Mouse (Mus musculus) MEL-GATA-1-ER (cell line): ENCODE measurements around the gene Ncor2.

Source experiments
- DNase-seq: peaks from one replicate; pipeline ENCODE4 v3.0.0-alpha.2; 2012; ENCODE audit warnings: low read depth; ENCODE audit errors: extremely low read depth

The Ncor2 gene

DNA sequence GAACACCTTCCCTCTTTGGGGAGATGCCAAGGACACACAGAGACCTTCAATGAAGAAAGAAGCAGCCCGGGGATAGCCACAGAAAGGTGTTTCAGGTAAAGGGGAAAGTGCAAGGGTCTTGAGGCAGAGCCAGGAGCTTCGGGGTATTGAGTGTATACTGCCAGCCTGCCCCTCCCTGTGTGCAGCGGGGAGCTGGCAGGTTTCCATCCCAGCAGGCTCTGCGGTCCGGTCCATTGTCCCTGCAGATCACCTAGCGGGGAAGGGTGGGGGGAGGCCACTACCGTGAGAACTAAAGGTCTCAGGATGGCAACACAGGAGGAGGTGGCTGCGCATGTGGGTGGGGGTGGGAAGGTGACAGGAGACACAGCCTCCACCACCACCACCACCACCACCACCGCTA, 12.6 kb upstream of the Ncor2 start:
- no peak for DNase-seq

DNA sequence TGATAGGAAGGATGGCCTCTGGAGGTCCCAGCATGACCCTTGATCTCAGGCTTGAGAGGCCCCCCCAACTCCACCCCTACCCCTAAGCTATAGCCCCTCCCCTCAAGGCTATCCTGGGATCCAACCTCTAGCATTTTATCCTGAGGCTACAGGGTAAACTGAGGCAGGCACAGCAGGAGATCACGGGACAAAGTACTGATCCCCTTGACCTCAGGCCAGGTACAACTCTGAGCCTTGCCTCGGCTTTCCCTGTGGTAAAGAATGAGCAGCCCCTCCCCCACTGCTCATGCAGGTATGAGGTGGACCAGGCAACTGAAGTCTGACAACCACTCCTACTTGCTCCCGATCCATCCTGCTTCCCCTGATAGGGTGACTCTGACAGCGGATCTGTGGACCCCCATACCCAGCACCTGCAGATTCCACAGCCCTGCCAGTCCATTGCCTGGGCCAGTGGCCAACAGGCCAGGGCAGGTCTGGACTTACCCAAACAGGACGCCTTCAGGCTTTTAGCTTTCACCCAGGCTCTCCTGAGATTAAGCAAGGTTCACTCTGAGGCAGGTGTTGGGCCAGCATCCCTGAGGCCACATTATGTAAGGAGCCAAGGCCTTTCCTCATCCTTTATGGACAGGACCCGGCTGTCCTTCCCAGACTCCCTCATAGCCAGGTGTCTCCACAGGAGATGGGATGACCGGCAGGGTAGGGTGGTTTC, 11.2 kb upstream of the Ncor2 start:
- no peak for DNase-seq

DNA sequence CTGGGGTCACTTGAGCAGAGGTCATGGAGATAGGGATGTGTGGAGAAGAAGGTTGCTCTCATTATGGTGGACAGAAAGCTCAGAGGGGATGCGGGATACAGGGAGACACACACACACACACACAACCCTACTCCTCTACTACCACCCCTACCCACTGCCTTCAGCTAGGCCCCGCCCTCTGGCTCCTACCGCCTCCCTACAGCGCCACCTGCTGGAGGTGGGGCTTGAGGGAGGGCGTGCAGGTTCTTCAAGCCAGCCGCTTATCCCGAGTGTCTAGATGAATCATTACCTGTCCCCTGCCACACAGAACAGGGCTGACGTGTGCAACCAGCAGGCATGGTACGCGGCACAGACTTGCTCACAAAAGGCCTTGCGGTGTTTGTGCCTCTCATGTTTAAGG, 10.6 kb upstream of the Ncor2 start:
- peak; percentile 49 for DNase-seq

GRCm38 (mm10) chr5:125188812-125189598, 10.0 kb upstream of the Ncor2 start:
- DNase-seq: peak; percentile 33

DNA sequence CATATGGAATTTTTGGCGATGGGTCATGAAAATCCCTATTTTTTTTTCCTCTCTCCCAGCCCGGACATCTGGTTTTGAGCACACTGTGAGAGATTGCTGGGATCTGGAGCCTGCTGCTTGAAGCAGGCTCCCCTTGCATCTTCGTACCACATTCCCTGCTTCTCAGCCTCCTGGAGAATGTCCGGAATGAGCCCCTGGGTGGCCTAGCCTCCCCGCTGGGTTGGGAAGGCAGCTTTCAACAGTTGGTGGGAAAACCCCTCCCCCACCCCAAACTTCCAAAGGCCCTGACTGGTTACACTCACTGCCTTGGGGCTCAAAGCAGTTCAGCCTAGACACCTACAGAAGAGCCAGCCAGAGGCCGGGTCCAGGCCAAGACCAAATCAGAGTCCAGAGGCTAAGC, 5.8 kb upstream of the Ncor2 start:
- DNase-seq: no peak

DNA sequence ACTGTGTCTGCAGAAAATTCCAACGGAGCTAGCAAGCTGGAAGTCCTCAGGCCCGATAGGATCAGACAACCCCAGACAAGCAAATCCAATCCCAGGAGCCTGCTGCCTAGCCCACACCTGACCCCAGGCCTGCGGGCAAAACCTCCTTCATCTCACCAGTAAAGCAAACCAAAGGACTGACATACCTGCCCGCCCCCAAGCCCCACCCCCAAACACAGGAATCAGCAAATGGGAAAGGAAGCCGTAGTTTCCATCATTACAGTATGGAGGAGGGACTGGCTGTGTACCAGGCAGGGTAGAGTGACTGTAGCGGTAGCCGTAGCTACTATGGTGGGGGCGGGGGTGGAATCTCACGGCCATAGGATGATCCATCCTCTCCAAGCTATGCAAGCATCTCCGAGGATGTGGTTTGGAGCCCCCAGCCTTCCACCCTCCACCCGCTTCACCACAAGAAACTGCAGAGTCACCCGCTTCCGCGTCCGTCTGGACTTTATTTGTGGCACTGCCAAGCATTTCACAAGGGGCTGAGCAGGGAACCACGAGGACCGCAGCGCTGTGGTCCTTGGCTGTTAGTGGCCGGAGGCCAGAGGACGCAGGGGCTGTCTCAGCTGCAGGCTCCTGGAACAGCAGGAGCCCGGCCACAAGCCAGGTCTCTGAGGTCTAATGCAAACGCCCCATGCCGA, 4.4 kb upstream of the Ncor2 start:
- DNase-seq: no peak

DNA sequence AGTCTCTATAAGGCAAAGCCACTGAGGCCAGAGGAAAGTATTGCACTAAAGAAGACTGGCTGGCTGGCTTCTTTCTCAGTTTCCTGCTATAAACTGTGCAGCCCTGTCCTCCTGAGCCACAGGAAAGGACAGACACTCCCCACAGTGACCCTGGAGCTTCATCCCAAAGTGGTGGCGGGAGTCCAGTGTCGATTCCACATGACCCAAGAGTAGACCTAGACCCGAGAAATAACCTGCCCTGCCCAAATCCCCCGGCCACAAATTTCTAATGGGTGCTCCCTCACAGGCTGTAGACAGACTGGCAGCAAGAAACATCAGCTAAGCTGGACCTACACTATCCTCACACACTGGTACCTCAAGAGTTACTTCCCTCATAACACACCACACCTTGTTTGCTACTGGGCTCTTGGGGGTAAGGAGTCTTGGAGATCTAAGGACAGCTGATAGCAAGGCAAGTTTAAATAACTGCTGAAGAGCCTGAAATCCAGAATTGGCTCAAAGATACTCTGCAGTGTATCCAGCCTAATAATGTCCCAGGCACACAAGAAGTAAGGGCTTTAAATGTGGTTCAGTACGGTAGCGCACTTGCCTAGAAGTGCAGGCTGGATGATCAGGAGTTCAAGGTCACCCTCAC, 1.7 kb upstream of the Ncor2 start:
- DNase-seq: no peak

GRCm38 (mm10) chr5:125179735-125180629, 963 bp upstream of the Ncor2 start:
- DNase-seq: peak; percentile 29

GRCm38 (mm10) chr5:125178171-125179006, 630 bp downstream of the Ncor2 start:
- DNase-seq: peak; percentile 47

- DNase-seq: peak; percentile 42
Measured at GRCm38 (mm10) chr5:125177481-125178134, 1.4 kb downstream of the Ncor2 start.

- no peak for DNase-seq
Measured at GRCm38 (mm10) chr5:125176864-125177263, 2.2 kb downstream of the Ncor2 start.

GRCm38 (mm10) chr5:125176370-125176766, 2.7 kb downstream of the Ncor2 start:
- no peak for DNase-seq

- no peak for DNase-seq
Measured at GRCm38 (mm10) chr5:125175673-125176369, 3.2 kb downstream of the Ncor2 start.

GRCm38 (mm10) chr5:125174726-125175672, 4.0 kb downstream of the Ncor2 start:
- DNase-seq: no peak

DNA sequence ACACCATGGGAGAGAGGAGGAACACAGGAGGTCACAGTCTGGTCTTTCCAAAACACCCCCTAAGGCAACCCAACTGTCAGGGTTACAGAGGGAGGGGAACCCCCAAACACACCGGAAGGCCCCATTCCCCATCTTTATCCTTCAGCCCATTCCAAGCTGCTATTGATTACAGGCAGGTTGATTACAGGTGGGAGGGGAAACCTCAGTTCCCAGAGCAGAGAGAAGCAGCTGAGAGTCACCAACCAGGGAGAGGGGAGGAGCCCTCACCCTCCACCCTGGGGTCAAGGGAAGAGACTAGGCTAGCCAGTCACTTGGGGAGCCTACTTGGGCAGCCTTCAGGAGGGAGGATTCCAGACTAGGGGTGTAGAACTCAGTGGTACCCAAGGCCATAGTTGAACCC, 5.2 kb downstream of the Ncor2 start:
- DNase-seq: no peak

GRCm38 (mm10) chr5:125172831-125173615, 6.0 kb downstream of the Ncor2 start:
- no peak for DNase-seq

- no peak for DNase-seq
Measured at GRCm38 (mm10) chr5:125171259-125171658, 7.8 kb downstream of the Ncor2 start.
